ENCODE assay signal across 22 mouse cellular contexts in genomic region chr2:115394091-115394490, GRCm38 (mm10).
DNase-seq lines count a peak whose midpoint lies in the region; ATAC-seq and TF ChIP-seq lines count a peak whose summit lies in the region.
"Had no signal": no experiment of that assay in that cellular context is flagged by ENCODE, and none has a peak within 500 bp of the region (broad histone marks: within the 10 kb centered on the region; RNA-seq: fewer than 3 reads in every experiment).

No protein-coding gene starts in this region.

- no peaks in the 10 kb centered on the region for H3K36me3 ChIP-seq in kidney, embryonic 16.5 days (ENCODE audit: insufficient read depth, low read length)
- H3K36me3 ChIP-seq in limb, embryonic 12.5 days, result no peaks in the 10 kb centered on the region
- H3K36me3 ChIP-seq in hindbrain, embryonic 16.5 days (ENCODE audit: control insufficient read depth, insufficient read depth, low read length), result no peaks in the 10 kb centered on the region
- H3K36me3 ChIP-seq: hindbrain, embryonic 15.5 days; liver, embryonic 13.5 days; neural tube, embryonic 12.5 days had no signal

- peak; percentile 27; the same call in 1 of the 2 replicates for ATAC-seq in kidney, embryonic 16.5 days (ENCODE audit: low FRiP score, low TSS enrichment)
- ATAC-seq in limb, embryonic 12.5 days (ENCODE audit: insufficient number of reproducible peaks, insufficient read depth, low FRiP score, low TSS enrichment, low read depth), result 0 out of 2 replicates have a peak, but pooled peaks have one; percentile 42
- no peak for ATAC-seq in hindbrain, embryonic 16.5 days

- no peak for DNase-seq in kidney, adult 18-20 months
- peak; percentile 29 for DNase-seq in embryo, embryonic 10 days (ENCODE audit: low spot score)
- no peak for DNase-seq in right cerebral cortex, adult 2 months (ENCODE audit: low spot score in 2 of 2)
- DNase-seq in left cerebral cortex, adult 8-10 months (ENCODE audit: low spot score in 2 of 2), result no peak
- DNase-seq: adrenal gland, adult 2 months; cerebellum, adult 8-10 months; gastrocnemius, postnatal 14 days; heart, adult 2 months; heart, postnatal 4 days; layer of hippocampus, postnatal 36 days; liver, embryonic 13.5 days; lung, embryonic 14.5 days; lung, postnatal 36 days; right cerebral cortex, adult 18-20 months; spleen, adult 18-20 months; thymus, postnatal 36 days had no signal

- H3K27me3 ChIP-seq in kidney, embryonic 16.5 days (ENCODE audit: insufficient read depth, low read length), result no peaks in the 10 kb centered on the region
- H3K27me3 ChIP-seq in limb, embryonic 12.5 days, result peaks cover 22% of the 10 kb centered on the region
- H3K27me3 ChIP-seq in hindbrain, embryonic 16.5 days (replicated peaks; ENCODE audit: control insufficient read depth, insufficient read depth, low read length), result no peaks in the 10 kb centered on the region
- H3K27me3 ChIP-seq: hindbrain, embryonic 15.5 days; liver, embryonic 13.5 days; neural tube, embryonic 12.5 days had no signal

- H3K9me3 ChIP-seq in kidney, embryonic 16.5 days (ENCODE audit: low read length), result no peaks in the 10 kb centered on the region
- H3K9me3 ChIP-seq in limb, embryonic 12.5 days, result no peaks in the 10 kb centered on the region
- no peaks in the 10 kb centered on the region for H3K9me3 ChIP-seq in hindbrain, embryonic 16.5 days (ENCODE audit: control insufficient read depth, low read length)
- H3K9me3 ChIP-seq: hindbrain, embryonic 15.5 days; liver, embryonic 13.5 days; neural tube, embryonic 12.5 days had no signal

- no peak for TF ChIP-seq POLR2A in embryonic fibroblast, embryonic 13.5 days (IDR thresholded peaks at IDR 0.05; ENCODE audit: low read depth, low read length)

- TF ChIP-seq CTCF in embryonic fibroblast, embryonic 13.5 days (IDR thresholded peaks at IDR 0.05; ENCODE audit: borderline replicate concordance, insufficient read depth, low read length), result no peak

- H3K4me3 ChIP-seq in kidney, embryonic 16.5 days (ENCODE audit: low read length), result no peak overlapping the region; the same call in 1 of the 2 replicates
- H3K4me3 ChIP-seq in embryonic fibroblast, embryonic 13.5 days (ENCODE audit: insufficient read depth, low read length), result no peak overlapping the region
- H3K4me3 ChIP-seq in limb, embryonic 12.5 days (replicated peaks), result no peak overlapping the region
- no peak overlapping the region for H3K4me3 ChIP-seq in hindbrain, embryonic 16.5 days (ENCODE audit: low read length)
- H3K4me3 ChIP-seq: heart, adult 2 months; hindbrain, embryonic 15.5 days; liver, embryonic 13.5 days; neural tube, embryonic 12.5 days had no signal

- H3K27ac ChIP-seq in kidney, embryonic 16.5 days (ENCODE audit: low read length), result peak overlapping the region; percentile 63
- peak overlapping the region; percentile 67 for H3K27ac ChIP-seq in embryonic fibroblast, embryonic 13.5 days (ENCODE audit: insufficient read depth, low read length)
- H3K27ac ChIP-seq in limb, embryonic 12.5 days, result no peak overlapping the region
- no peak overlapping the region for H3K27ac ChIP-seq in hindbrain, embryonic 16.5 days (ENCODE audit: low read depth, low read length)
- H3K27ac ChIP-seq: heart, adult 2 months; hindbrain, embryonic 15.5 days; liver, embryonic 13.5 days; neural tube, embryonic 12.5 days had no signal

- no peak overlapping the region for H3K9ac ChIP-seq in kidney, embryonic 16.5 days (replicated peaks; ENCODE audit: low read length)
- no peak overlapping the region for H3K9ac ChIP-seq in limb, embryonic 12.5 days (replicated peaks)
- H3K9ac ChIP-seq in hindbrain, embryonic 16.5 days (ENCODE audit: low read depth, low read length), result no peak overlapping the region
- H3K9ac ChIP-seq: hindbrain, embryonic 15.5 days; liver, embryonic 13.5 days; lung, embryonic 14.5 days; neural tube, embryonic 12.5 days had no signal

- peaks cover 5% of the 10 kb centered on the region; the same call in 1 of the 2 replicates for H3K4me1 ChIP-seq in kidney, embryonic 16.5 days (ENCODE audit: insufficient read depth, low read length)
- no peaks in the 10 kb centered on the region; the same call in 1 of the 2 replicates for H3K4me1 ChIP-seq in embryonic fibroblast, embryonic 13.5 days (ENCODE audit: control insufficient read depth, insufficient read depth, low read length)
- peaks cover 32% of the 10 kb centered on the region for H3K4me1 ChIP-seq in limb, embryonic 12.5 days (replicated peaks)
- no peaks in the 10 kb centered on the region for H3K4me1 ChIP-seq in hindbrain, embryonic 16.5 days (ENCODE audit: control insufficient read depth, insufficient read depth, low read depth, low read length)
- H3K4me1 ChIP-seq: hindbrain, embryonic 15.5 days; liver, embryonic 13.5 days had no signal

- 14% methylated on average over 4 of the region's 4 CpGs for WGBS in kidney, embryonic 16.5 days
- 5% methylated on average over 4 of the region's 4 CpGs for WGBS in limb, embryonic 12.5 days
- 50% methylated on average over 4 of the region's 4 CpGs for WGBS in hindbrain, embryonic 16.5 days

- H3K4me2 ChIP-seq in kidney, embryonic 16.5 days (replicated peaks; ENCODE audit: low read depth, low read length), result peak overlapping the region; percentile 27
- H3K4me2 ChIP-seq in limb, embryonic 12.5 days, result peak overlapping the region; percentile 18
- no peak overlapping the region for H3K4me2 ChIP-seq in hindbrain, embryonic 16.5 days (ENCODE audit: low read length)
- H3K4me2 ChIP-seq: hindbrain, embryonic 15.5 days; liver, embryonic 13.5 days; lung, embryonic 14.5 days; neural tube, embryonic 12.5 days had no signal

Comparison
In these comparisons a context has a peak if more than half of its experiments do, and no peak if none do; other contexts are left out.
1. H3K27ac ChIP-seq: peak in kidney, embryonic 16.5 days (single experiment) and embryonic fibroblast, embryonic 13.5 days (single experiment); none in limb, embryonic 12.5 days (single experiment) and hindbrain, embryonic 16.5 days (single experiment).